Mouse (Mus musculus) R1 (cell line): ENCODE results near the gene Atg101.

Source experiments
- DNase-seq: peaks from one replicate; pipeline ENCODE4 v3.0.0-alpha.2; 2018; ENCODE audit warnings: low read depth, low spot score

Atg101 gene

GRCm38 (mm10) chr15:101283911-101284750 is at the start of gene Atg101:
TSS of gene Atg101 (plus strand) at chr15:101284272.
- DNase-seq, result peak; percentile 96

GRCm38 (mm10) chr15:101234611-101235341 is 49.3 kb upstream of the Atg101 start:
- no peak for DNase-seq

GRCm38 (mm10) chr15:101235342-101235698 is 48.8 kb upstream of the Atg101 start:
- no peak for DNase-seq

- no peak for DNase-seq
These were observed 48.2 kb upstream of the Atg101 start for GRCm38 (mm10) chr15:101235728-101236327.

- DNase-seq, result peak; percentile 83
These were observed 47.2 kb upstream of the Atg101 start for GRCm38 (mm10) chr15:101236878-101237277.

GRCm38 (mm10) chr15:101238885-101239511 is 45.1 kb upstream of the Atg101 start:
- peak; percentile 85 for DNase-seq

GRCm38 (mm10) chr15:101239821-101240220 is 44.3 kb upstream of the Atg101 start:
- DNase-seq, result peak; percentile 50

GRCm38 (mm10) chr15:101240799-101241204 is 43.3 kb upstream of the Atg101 start:
- peak; percentile 91 for DNase-seq

- DNase-seq, result no peak
These were observed 42.8 kb upstream of the Atg101 start for GRCm38 (mm10) chr15:101241236-101241635.

- DNase-seq, result no peak
These were observed 42.2 kb upstream of the Atg101 start for GRCm38 (mm10) chr15:101241853-101242252.

- peak; percentile 88 for DNase-seq
These were observed 41.4 kb upstream of the Atg101 start for GRCm38 (mm10) chr15:101242645-101243044.

- DNase-seq, result no peak
These were observed 40.1 kb upstream of the Atg101 start for GRCm38 (mm10) chr15:101244012-101244411.

GRCm38 (mm10) chr15:101246231-101247154 is 37.6 kb upstream of the Atg101 start:
- DNase-seq, result peak; percentile 99

- no peak for DNase-seq
These were observed 36.9 kb upstream of the Atg101 start for GRCm38 (mm10) chr15:101247155-101247498.

GRCm38 (mm10) chr15:101248029-101248710 is 35.9 kb upstream of the Atg101 start:
- no peak for DNase-seq

GRCm38 (mm10) chr15:101250220-101250800 is 33.8 kb upstream of the Atg101 start:
- no peak for DNase-seq

- DNase-seq, result no peak
These were observed 32.1 kb upstream of the Atg101 start for GRCm38 (mm10) chr15:101251930-101252329.

GRCm38 (mm10) chr15:101252614-101253013 is 31.5 kb upstream of the Atg101 start:
- DNase-seq, result no peak

- DNase-seq, result no peak
These were observed 30.5 kb upstream of the Atg101 start for GRCm38 (mm10) chr15:101253563-101253885.
